Mouse (Mus musculus) limb, embryonic 12.5 days (tissue): ENCODE measurements around the gene Arhgap31. TPM values are rescaled to one million over a fixed set of nuclear protein-coding genes. Genes with fewer than 3 reads are reported as not detected.

ENCODE experiments used
- ATAC-seq: fragments of 200-750 bp; cut with Nextera tagmentation; 2 replicates; pipeline ENCODE4 v1.8.0; 2017; ENCODE audit warnings: low read depth, moderate TSS enrichment; ENCODE audit not compliant: insufficient number of reproducible peaks, insufficient read depth, low FRiP score, low TSS enrichment
- H3K27ac ChIP-seq: fragments of 300-500 bp; sonication (generic); 2 replicates; pipeline ENCODE4 v1.5.1; 2016; ENCODE audit warnings: mild to moderate bottlenecking, moderate library complexity
- H3K27me3 ChIP-seq: fragments of 300-500 bp; sonication (generic); 2 replicates; pipeline ENCODE4 v1.6.1; 2016; ENCODE audit warnings: mild to moderate bottlenecking, moderate library complexity
- H3K36me3 ChIP-seq: fragments of 300-500 bp; sonication (generic); 2 replicates; pipeline ENCODE4 v1.6.1; 2016; ENCODE audit warnings: mild to moderate bottlenecking, moderate library complexity
- H3K4me1 ChIP-seq: fragments of 300-500 bp; sonication (generic); replicated peaks from 2 replicates; pipeline ENCODE4 v1.6.1; 2016
- H3K4me2 ChIP-seq: fragments of 300-500 bp; sonication (generic); 2 replicates; pipeline ENCODE4 v1.6.1; 2016; ENCODE audit warnings: mild to moderate bottlenecking, moderate library complexity
- H3K4me3 ChIP-seq: fragments of 300-500 bp; sonication (generic); replicated peaks from 2 replicates; pipeline ENCODE4 v1.5.1; 2016; ENCODE audit warnings: mild to moderate bottlenecking
- H3K9ac ChIP-seq: fragments of 300-500 bp; sonication (generic); replicated peaks from 2 replicates; pipeline ENCODE4 v1.6.1; 2016; ENCODE audit warnings: mild to moderate bottlenecking, moderate library complexity
- H3K9me3 ChIP-seq: fragments of 300-500 bp; sonication (generic); 2 replicates; pipeline ENCODE4 v1.6.1; 2016; ENCODE audit warnings: mild to moderate bottlenecking, moderate library complexity
- WGBS: fragments of 180-500 bp; shearing (Covaris S2); methylation state at CpG from one replicate; pipeline ENCODE4 v1.1.7; 2016; 5-methylcytosine and 5-hydroxymethylcytosine counted together
- polyA plus RNA-seq: library from polyadenylated mRNA; unstranded; fragments of >200 nt; fragmentation: Nextera tagmentation; extraction: Ambion mirVana; gene quantifications from 2 replicates; pipeline ENCODE4 v1.2.1, GENCODE M21; 2016

Gene Arhgap31
- polyA plus RNA-seq, 1 experiment from 2014 or later: 8.8 TPM

- WGBS: 90% methylated on average over 16 of the region's 16 CpGs
- Histone ChIP-seq H3K36me3 (0 out of 2 replicates have a peak, but pooled peaks cover 14% of the 10 kb centered on the region), H3K9ac (no peak overlapping the region), H3K27ac (no peak overlapping the region), H3K4me2 (no peak overlapping the region), H3K27me3 (no peaks in the 10 kb centered on the region), H3K4me1 (no peaks in the 10 kb centered on the region), H3K9me3 (no peaks in the 10 kb centered on the region), H3K4me3 (no peak overlapping the region)
- no peak for ATAC-seq
These were observed 92.2 kb downstream of the Arhgap31 start for GRCm38 (mm10) chr16:38620696-38621450.

GRCm38 (mm10) chr16:38619054-38619453 is 94.0 kb downstream of the Arhgap31 start:
- Histone ChIP-seq H3K9ac (no peak overlapping the region), H3K9me3 (no peaks in the 10 kb centered on the region), H3K27ac (no peak overlapping the region), H3K4me1 (no peaks in the 10 kb centered on the region), H3K27me3 (no peaks in the 10 kb centered on the region), H3K36me3 (0 out of 2 replicates have a peak, but pooled peaks cover 8% of the 10 kb centered on the region), H3K4me3 (no peak overlapping the region), H3K4me2 (no peak overlapping the region)
- WGBS: 24% methylated on average over 6 of the region's 6 CpGs
- ATAC-seq: no peak

DNA sequence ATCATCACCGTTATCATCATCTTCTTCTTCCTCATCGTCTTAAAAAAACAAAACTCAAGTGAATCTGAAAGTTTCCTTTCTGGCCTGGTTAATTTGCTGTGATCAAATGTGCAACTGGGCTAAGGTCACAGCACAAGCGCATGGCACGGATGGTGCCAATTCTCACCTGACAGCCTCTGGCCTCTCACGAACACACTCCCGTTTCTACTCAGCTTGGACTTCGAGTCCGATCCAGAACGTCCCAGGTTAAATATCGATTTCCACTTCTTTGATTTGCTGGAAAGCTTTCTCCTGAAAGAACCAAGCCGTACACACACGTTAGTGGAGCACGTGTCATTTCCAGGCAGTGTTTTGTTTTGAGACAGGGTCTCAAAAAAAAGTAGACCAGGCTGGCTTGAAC is 95.1 kb downstream of the Arhgap31 start:
- no peak overlapping the region for H3K9ac ChIP-seq
- no peak overlapping the region for H3K27ac ChIP-seq
- H3K4me3 ChIP-seq: no peak overlapping the region
- ATAC-seq: no peak
- H3K4me1 ChIP-seq: no peaks in the 10 kb centered on the region
- 0 out of 2 replicates have a peak, but pooled peaks cover 5% of the 10 kb centered on the region for H3K36me3 ChIP-seq
- no peaks in the 10 kb centered on the region for H3K9me3 ChIP-seq
- H3K4me2 ChIP-seq: no peak overlapping the region
- WGBS: 95% methylated on average over 13 of the region's 13 CpGs
- no peaks in the 10 kb centered on the region for H3K27me3 ChIP-seq

GRCm38 (mm10) chr16:38613646-38614045 is 99.4 kb downstream of the Arhgap31 start:
- H3K27ac ChIP-seq: no peak overlapping the region
- WGBS: 90% methylated on average over 6 of the region's 6 CpGs

DNA sequence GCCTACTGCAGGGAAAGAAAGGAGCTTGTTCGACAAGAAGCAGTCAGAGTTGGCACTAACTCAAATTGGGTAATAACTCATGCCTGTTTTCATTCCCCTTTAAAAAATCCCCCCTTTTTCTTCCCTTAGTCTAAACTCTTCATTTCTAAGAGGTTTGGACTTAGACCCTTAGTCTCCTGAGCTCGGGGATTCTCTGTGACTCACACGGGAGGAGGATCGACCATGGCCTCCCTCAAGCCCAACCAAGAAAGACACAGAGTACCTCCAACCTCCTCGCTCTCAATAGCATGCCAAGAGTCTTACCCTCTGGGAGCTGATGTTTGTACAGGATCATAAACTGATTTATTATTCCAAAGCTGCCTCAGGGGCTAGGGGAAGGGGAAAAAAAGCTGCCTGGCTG is 100.4 kb downstream of the Arhgap31 start:
- Histone ChIP-seq H3K4me3 (no peak overlapping the region), H3K36me3 (peaks cover 27% of the 10 kb centered on the region), H3K27me3 (no peaks in the 10 kb centered on the region), H3K9me3 (peaks cover 5% of the 10 kb centered on the region; the same call in 1 of the 2 replicates), H3K4me2 (no peak overlapping the region), H3K4me1 (no peaks in the 10 kb centered on the region), H3K9ac (no peak overlapping the region), H3K27ac (no peak overlapping the region)
- ATAC-seq: no peak
- WGBS: 65% methylated on average over 5 of the region's 5 CpGs

More at GRCm38 (mm10) chr16:38613646-38614045, 99.4 kb downstream of the Arhgap31 start:
- no peak for ATAC-seq
- Histone ChIP-seq H3K4me1 (no peaks in the 10 kb centered on the region), H3K27me3 (no peaks in the 10 kb centered on the region), H3K9me3 (peaks cover 5% of the 10 kb centered on the region; the same call in 1 of the 2 replicates), H3K9ac (no peak overlapping the region), H3K4me2 (no peak overlapping the region), H3K4me3 (no peak overlapping the region), H3K36me3 (peaks cover 26% of the 10 kb centered on the region)

DNA sequence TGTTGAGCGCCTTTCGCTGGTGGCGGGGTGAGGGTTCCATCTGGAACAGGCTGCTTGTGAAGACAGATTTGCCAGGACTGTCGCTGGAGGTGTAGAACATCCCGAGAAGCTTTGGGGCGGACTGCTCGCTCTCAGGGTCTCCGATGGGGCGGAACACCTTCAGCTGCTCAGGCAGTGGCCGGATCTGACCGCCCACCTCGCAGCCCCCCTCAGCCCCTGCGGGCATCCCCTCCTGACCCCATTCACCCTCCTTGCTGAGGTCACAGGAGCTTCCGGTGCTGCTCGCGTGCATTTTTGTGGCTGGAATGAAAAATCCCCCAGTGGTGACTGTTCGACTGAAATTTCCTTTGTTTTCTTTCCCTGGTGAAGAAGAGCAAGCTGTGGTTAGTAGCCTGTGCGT is 104.0 kb downstream of the Arhgap31 start:
- Histone ChIP-seq H3K9ac (no peak overlapping the region), H3K4me3 (no peak overlapping the region), H3K4me1 (no peaks in the 10 kb centered on the region), H3K36me3 (peaks cover 36% of the 10 kb centered on the region), H3K9me3 (peaks cover 5% of the 10 kb centered on the region; the same call in 1 of the 2 replicates), H3K27me3 (no peaks in the 10 kb centered on the region), H3K4me2 (no peak overlapping the region), H3K27ac (no peak overlapping the region)
- ATAC-seq: no peak
- 72% methylated on average over 18 of the region's 18 CpGs for WGBS

DNA sequence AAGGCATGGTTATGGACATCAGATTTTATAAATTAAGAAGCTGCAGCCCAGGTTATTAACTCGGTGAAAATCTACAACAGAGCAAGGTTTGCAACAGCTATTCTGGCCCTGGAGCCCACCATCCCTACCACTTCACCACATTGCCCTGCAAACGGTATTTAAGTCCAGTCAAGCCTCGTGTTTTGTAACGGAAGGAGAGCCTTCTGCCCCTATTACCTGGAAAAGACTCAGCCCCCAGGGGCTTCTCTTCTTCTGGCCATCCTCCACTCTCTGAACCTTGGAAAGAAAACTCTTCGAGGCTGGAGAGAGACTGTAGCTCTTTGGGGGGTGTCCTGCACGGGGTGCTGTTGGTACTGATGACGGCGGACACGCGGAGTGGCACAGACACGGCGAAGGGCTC is 104.4 kb downstream of the Arhgap31 start:
- WGBS: 82% methylated on average over 12 of the region's 12 CpGs
- H3K9ac ChIP-seq: no peak overlapping the region
- H3K9me3 ChIP-seq: peaks cover 5% of the 10 kb centered on the region; the same call in 1 of the 2 replicates
- H3K4me1 ChIP-seq: no peaks in the 10 kb centered on the region
- ATAC-seq: no peak
- H3K27me3 ChIP-seq: no peaks in the 10 kb centered on the region
- H3K4me2 ChIP-seq: no peak overlapping the region
- H3K27ac ChIP-seq: no peak overlapping the region
- H3K36me3 ChIP-seq: peaks cover 37% of the 10 kb centered on the region
- no peak overlapping the region for H3K4me3 ChIP-seq

DNA sequence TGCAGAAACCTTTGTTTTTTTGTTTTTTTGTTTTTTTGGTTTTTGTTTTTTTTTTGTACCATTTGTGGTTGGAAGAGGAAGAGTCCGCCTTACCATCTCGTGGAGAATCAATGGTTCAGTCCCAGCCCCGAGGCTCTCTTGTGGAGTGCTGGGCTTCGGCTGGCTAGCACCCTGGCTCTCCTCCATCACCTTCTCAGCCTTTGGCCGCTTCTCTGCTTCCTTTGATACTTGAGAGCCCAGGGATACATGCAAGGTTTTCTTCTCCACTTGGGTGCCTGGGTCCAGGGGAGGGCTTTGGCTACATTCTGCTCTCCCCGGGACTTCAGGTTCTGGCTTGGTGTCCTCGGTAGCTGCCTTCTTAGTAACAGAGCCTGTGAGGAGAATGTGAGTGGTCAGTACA is 106.6 kb downstream of the Arhgap31 start:
- peaks cover 5% of the 10 kb centered on the region; the same call in 1 of the 2 replicates for H3K9me3 ChIP-seq
- H3K4me2 ChIP-seq: no peak overlapping the region
- no peaks in the 10 kb centered on the region for H3K27me3 ChIP-seq
- H3K27ac ChIP-seq: no peak overlapping the region
- 83% methylated on average over 7 of the region's 7 CpGs for WGBS
- peaks cover 58% of the 10 kb centered on the region for H3K36me3 ChIP-seq
- H3K4me3 ChIP-seq: no peak overlapping the region
- H3K4me1 ChIP-seq: no peaks in the 10 kb centered on the region
- H3K9ac ChIP-seq: no peak overlapping the region
- ATAC-seq: no peak

DNA sequence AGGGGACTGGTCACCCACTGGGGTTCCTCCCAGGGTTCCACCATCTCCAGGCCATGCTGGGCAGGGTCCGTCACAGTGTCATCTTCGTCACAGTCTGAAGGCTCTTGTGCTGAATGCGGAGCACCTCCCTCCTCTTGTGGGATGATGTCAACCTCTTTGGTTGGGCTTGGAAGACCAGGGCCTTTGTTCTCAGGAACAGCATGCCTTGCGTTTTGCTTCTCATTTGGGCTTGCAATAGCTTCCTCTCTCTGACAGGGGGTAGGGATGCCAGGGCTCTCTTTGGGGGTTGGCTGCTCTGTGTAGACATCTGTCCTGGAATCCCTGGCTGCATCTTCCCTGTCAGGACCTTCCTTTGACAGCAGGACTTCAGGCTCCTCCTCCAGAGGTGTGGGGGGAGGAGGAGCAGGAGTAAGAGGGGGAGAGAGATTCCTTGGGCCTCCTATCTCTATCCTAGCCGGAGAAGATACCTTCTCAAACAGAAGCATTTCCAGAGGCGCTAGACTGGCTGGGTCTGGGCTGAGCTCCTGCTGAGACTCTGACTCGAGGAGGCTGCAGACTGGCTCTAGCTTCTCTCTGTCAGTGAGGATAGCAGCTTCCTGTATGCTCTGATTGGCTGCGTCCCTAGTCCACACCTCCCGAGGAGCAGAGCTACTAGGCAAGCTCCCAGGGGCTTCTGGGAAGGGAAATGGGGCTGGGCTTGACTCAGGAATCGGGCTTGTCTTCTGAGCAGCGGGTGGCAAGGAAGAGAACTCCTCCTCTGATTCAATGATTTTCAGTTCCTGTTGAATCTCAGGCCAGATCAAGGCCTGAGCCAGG is 109.9 kb downstream of the Arhgap31 start:
- H3K27ac ChIP-seq: no peak overlapping the region
- H3K36me3 ChIP-seq: peaks cover 34% of the 10 kb centered on the region
- no peaks in the 10 kb centered on the region for H3K9me3 ChIP-seq
- ATAC-seq: no peak
- no peak overlapping the region for H3K4me2 ChIP-seq
- H3K4me3 ChIP-seq: no peak overlapping the region
- H3K27me3 ChIP-seq: no peaks in the 10 kb centered on the region
- 57% methylated on average over 11 of the region's 11 CpGs for WGBS
- H3K4me1 ChIP-seq: no peaks in the 10 kb centered on the region
- no peak overlapping the region for H3K9ac ChIP-seq

DNA sequence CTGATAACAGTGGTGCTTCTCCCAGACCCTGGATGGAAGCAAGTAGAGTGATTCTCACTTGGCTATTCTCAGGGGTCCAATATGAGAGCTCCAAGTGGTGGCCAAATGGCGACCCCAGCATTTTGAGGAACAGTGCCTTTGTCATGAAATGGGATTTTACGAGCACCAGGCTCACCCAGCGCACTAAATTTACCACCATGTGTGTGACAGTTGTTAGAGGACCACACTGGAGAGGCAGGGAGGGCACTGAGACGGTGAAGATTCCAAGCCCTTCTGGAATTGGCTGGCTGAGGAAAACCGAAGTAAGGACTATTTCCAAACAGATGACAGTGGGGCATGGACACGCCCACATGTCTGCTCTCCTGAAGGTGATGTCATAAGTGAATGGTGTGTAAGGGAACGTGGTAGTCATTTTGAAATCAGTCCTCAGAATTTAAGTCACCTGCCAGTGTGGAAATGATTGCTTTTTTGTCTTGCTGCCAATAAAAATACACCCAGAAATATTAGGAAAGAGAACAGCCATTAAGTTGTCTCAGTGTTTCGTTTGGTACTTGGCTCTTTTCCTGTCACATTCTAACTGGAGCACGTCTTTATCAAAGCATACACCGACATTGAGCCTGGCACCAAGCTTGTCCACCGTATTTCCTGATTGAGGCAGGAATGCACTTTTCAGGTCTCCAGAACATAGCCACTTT is 113.9 kb downstream of the Arhgap31 start:
- H3K9ac ChIP-seq: no peak overlapping the region
- H3K27ac ChIP-seq: no peak overlapping the region
- H3K36me3 ChIP-seq: peaks cover 34% of the 10 kb centered on the region
- no peaks in the 10 kb centered on the region for H3K9me3 ChIP-seq
- WGBS: 60% methylated on average over 11 of the region's 11 CpGs
- no peaks in the 10 kb centered on the region for H3K4me1 ChIP-seq
- H3K4me3 ChIP-seq: no peak overlapping the region
- no peak overlapping the region for H3K4me2 ChIP-seq
- H3K27me3 ChIP-seq: no peaks in the 10 kb centered on the region
- no peak for ATAC-seq

DNA sequence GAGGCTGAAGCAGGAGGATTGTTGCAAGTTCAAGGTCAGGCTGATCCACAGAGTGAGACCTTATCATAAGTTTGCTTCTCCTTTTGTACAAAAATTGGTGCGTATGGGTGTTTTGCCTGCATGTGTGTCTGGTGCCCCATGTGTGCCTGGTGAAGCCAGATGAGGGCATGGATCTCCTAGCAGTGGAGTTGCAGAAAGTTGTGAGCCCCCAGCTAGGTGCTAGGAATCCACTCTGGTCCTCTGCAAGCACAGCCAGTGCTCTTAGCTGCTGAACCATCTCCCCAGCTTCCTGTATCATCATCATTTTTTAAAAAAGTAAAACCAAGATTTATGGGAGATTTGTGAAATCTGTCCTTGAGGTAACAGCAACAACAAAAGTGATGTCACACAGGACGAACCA is 116.4 kb downstream of the Arhgap31 start:
- no peak overlapping the region for H3K9ac ChIP-seq
- H3K4me1 ChIP-seq: no peaks in the 10 kb centered on the region
- peaks cover 37% of the 10 kb centered on the region for H3K36me3 ChIP-seq
- no peak for ATAC-seq
- no peaks in the 10 kb centered on the region for H3K9me3 ChIP-seq
- WGBS: 89% methylated on average over 2 of the region's 2 CpGs
- H3K27ac ChIP-seq: no peak overlapping the region
- no peaks in the 10 kb centered on the region for H3K27me3 ChIP-seq
- no peak overlapping the region for H3K4me3 ChIP-seq
- no peak overlapping the region for H3K4me2 ChIP-seq
